Mouse (Mus musculus): Measurements from ENCODE around the gene Zscan10. TPM values are rescaled to one million over a fixed set of nuclear protein-coding genes. Genes with fewer than 3 reads are reported as not detected.

Zscan10 gene
- total RNA-seq (2021): not detected
- long read RNA-seq, experiment 1: 0 reads
- long read RNA-seq, experiment 2: 0 reads

- intact Hi-C loops (cut with DNase I): no loop called here
Measured at GRCm38 (mm10) chr17:23600641-23601622, at the start of gene Zscan10. Zscan10 (plus strand) TSS chr17:23600856.

GRCm38 (mm10) chr17:23550856-23551255 is 49.8 kb upstream of the Zscan10 start:
- DNase-seq: no peak
- intact Hi-C loops (cut with DNase I): no loop called here

More at GRCm38 (mm10) chr17:23600641-23601622, at the start of gene Zscan10:
- DNase-seq: no peak

- intact Hi-C loops (cut with DNase I): no loop called here
- DNase-seq: no peak
Measured at GRCm38 (mm10) chr17:23551416-23551815, 49.2 kb upstream of the Zscan10 start.

- intact Hi-C loops (cut with DNase I): no loop called here
- DNase-seq: no peak
Measured at GRCm38 (mm10) chr17:23551963-23552362, 48.7 kb upstream of the Zscan10 start.

- intact Hi-C loops (cut with DNase I): no loop called here
- no peak for DNase-seq
Measured at GRCm38 (mm10) chr17:23552896-23553633, 47.6 kb upstream of the Zscan10 start.

GRCm38 (mm10) chr17:23553634-23554120 is 47.0 kb upstream of the Zscan10 start:
- no peak for DNase-seq
- intact Hi-C loops (cut with DNase I): no loop called here

GRCm38 (mm10) chr17:23554321-23554720 is 46.3 kb upstream of the Zscan10 start:
- DNase-seq: no peak
- intact Hi-C loops (cut with DNase I): no loop called here

- intact Hi-C loops (cut with DNase I): no loop called here
- no peak for DNase-seq
Measured at GRCm38 (mm10) chr17:23555243-23555916, 45.3 kb upstream of the Zscan10 start.

GRCm38 (mm10) chr17:23559767-23560166 is 40.9 kb upstream of the Zscan10 start:
- DNase-seq: peak in 1 of 2 experiments; percentile 25
- intact Hi-C loops (cut with DNase I): no loop called here

- intact Hi-C loops (cut with DNase I): no loop called here
- peak; percentile 91 for DNase-seq
Measured at GRCm38 (mm10) chr17:23563595-23564367, 36.9 kb upstream of the Zscan10 start, which contains the start of gene Zfp213. Zfp213 (minus strand) TSS chr17:23564238.

- intact Hi-C loops (cut with DNase I): no loop called here
- no peak for DNase-seq
Measured at GRCm38 (mm10) chr17:23564368-23564715, 36.3 kb upstream of the Zscan10 start.

GRCm38 (mm10) chr17:23566787-23567186 is 33.9 kb upstream of the Zscan10 start:
- intact Hi-C loops (cut with DNase I): no loop called here
- no peak for DNase-seq

GRCm38 (mm10) chr17:23568370-23568769 is 32.3 kb upstream of the Zscan10 start:
- intact Hi-C loops (cut with DNase I): no loop called here
- DNase-seq: no peak

GRCm38 (mm10) chr17:23570017-23570416 is 30.6 kb upstream of the Zscan10 start:
- intact Hi-C loops (cut with DNase I): loop anchor here (5.0 kb wide), 3 partner anchors 42 to 137 kb away; no protein-coding TSS in a partner anchor
- DNase-seq: peak in 1 of 2 experiments; percentile 25

- no peak for DNase-seq
- intact Hi-C loops (cut with DNase I): loop anchor here (5.0 kb wide), 3 partner anchors 41 to 136 kb away; no protein-coding TSS in a partner anchor
Measured at GRCm38 (mm10) chr17:23571084-23571483, 29.6 kb upstream of the Zscan10 start.

GRCm38 (mm10) chr17:23572059-23572458 is 28.6 kb upstream of the Zscan10 start:
- DNase-seq: no peak
- intact Hi-C loops (cut with DNase I): loop anchor here (5.0 kb wide), 3 partner anchors 40 to 135 kb away; no protein-coding TSS in a partner anchor

- intact Hi-C loops (cut with DNase I): loop anchor here (5.0 kb wide), 3 partner anchors 38 to 133 kb away; no protein-coding TSS in a partner anchor
- no peak for DNase-seq
Measured at GRCm38 (mm10) chr17:23574130-23574529, 26.5 kb upstream of the Zscan10 start.

- no peak for DNase-seq
- intact Hi-C loops (cut with DNase I): no loop called here
Measured at GRCm38 (mm10) chr17:23575951-23576552, 24.6 kb upstream of the Zscan10 start.

- intact Hi-C loops (cut with DNase I): no loop called here
- DNase-seq: no peak
Measured at GRCm38 (mm10) chr17:23584786-23585185, 15.9 kb upstream of the Zscan10 start.

Data from gastrocnemius, postnatal 36 days (tissue).